Mouse (Mus musculus) left cerebral cortex, postnatal 14 days (tissue): ENCODE results near the gene Xpa. TPM values are rescaled to one million over a fixed set of nuclear protein-coding genes. Genes with fewer than 3 reads are reported as not detected.
A peak's percentile ranks its signal among the peaks of the same experiment; 100 is the strongest.

Experiments used
- DNase-seq, 2 experiments: peaks; one replicate each; pipeline ENCODE4 v3.0.0; 2021 to 2022; ENCODE audit warnings: low spot score in 2 of 2, mixed read lengths in 1 of 2
- intact Hi-C: fragments of 180-260 bp; cut with DNase I; formaldehyde crosslinking; loops from one replicate; pipeline ENCODE4 v1.15.1; 2025
- total RNA-seq, 2 experiments: library from RNA; stranded (reverse); gene quantifications; 2 replicates each; pipeline ENCODE4 v1.2.3; 2021

The Xpa gene
- total RNA-seq, 2 experiments from 2014 or later = 11.5 to 11.8 TPM

DNA sequence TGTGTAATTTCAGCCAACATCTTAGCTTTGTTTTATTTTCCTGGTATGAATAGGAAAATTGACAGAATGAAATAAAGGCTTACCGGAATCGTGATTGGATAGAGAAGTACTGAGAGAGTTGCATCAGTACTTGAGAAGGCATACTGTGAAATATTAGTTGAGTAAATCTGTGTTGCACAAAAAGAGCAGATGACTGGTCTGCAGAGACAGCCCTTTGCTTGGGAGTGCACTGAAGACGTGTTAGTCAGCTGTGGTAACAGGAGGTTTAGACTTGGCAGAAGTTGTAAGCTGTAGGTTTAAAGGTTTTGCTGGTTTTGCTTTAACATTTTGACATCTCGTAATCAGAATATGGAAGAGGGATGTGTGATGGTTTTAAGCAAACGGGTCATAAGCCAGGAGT, 30.3 kb downstream of the Xpa start:
- no peak for DNase-seq
- intact Hi-C loops = loop anchor here (2.0 kb wide), 1 partner anchor 15 kb away; no protein-coding TSS in a partner anchor

DNA sequence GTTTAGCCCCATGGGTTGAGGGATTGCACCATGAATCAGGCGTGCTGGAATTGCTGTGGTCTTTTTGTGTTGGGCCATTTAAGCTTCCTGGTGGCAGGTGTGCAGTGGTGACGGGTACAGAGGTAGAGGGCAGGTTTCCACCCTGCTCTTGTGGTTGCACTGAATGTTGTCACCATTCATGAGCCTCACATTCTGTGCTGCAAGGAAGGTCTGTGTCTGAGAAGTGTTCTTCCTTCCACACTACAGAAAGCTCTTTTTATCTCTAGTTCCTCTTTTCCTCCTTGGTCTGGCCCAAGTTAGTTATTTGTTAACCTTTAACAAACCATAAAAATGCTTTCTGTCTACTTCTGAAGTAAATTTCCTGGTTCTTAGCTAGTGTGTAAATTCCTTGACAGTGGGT, 32.1 kb downstream of the Xpa start:
- DNase-seq = no peak
- intact Hi-C loops = no loop called here

DNA sequence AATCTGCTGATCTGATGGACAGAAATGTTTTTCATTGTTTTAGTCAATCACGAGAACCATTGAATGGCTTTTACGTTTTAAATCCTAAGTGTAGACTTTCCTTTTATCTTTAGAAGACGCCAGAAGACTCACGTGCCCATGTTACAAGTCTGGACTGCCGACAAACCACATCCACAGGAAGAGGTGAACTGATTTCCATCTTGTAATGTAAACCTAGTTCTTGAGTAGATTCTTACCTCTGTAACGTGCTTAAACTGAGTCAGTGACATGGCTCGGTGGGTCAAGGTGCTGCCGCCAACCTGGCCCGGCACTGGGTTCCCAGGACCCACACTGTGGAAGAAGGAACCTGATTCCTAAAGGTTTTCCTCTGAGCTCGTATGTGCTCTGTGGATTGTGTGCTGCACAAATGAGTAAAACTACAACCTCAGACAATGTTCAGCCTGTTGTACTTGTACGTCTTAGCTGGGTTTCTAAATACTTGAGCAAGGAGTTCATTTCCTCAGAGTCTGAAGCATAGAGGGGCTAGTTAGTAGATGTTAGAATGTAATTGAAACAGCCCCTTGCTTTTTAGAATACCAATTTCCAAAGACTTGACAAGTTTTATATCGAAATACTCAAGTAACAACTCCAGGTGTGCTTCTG, 44.1 kb downstream of the Xpa start:
- no peak for DNase-seq
- intact Hi-C loops = loop anchor here (2.0 kb wide), 1 partner anchor 15 kb away; no protein-coding TSS in a partner anchor

DNA sequence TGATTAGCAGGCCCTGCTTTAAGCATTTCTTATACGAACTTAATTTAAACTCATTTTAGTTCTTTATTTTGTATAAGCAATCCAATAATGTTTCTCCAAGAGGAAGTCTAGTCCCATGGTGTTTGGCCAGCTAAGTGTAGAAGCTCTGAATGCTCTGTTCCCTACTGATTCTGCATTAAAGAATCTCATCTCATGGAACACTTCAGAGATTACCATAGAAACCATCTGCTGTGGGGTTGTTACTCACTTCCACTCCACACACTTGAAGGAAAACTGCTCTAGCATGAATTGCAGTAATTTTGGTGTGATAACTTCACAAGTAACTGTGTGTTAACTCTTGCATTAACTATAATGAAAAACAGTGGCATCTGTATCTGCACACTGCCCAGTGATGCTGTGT, 49.2 kb downstream of the Xpa start:
- peak; percentile 20 to 62 for DNase-seq
- intact Hi-C loops = no loop called here

GRCm38 (mm10) chr4:46144323-46144722, 51.8 kb downstream of the Xpa start:
- intact Hi-C loops = no loop called here
- no peak for DNase-seq

DNA sequence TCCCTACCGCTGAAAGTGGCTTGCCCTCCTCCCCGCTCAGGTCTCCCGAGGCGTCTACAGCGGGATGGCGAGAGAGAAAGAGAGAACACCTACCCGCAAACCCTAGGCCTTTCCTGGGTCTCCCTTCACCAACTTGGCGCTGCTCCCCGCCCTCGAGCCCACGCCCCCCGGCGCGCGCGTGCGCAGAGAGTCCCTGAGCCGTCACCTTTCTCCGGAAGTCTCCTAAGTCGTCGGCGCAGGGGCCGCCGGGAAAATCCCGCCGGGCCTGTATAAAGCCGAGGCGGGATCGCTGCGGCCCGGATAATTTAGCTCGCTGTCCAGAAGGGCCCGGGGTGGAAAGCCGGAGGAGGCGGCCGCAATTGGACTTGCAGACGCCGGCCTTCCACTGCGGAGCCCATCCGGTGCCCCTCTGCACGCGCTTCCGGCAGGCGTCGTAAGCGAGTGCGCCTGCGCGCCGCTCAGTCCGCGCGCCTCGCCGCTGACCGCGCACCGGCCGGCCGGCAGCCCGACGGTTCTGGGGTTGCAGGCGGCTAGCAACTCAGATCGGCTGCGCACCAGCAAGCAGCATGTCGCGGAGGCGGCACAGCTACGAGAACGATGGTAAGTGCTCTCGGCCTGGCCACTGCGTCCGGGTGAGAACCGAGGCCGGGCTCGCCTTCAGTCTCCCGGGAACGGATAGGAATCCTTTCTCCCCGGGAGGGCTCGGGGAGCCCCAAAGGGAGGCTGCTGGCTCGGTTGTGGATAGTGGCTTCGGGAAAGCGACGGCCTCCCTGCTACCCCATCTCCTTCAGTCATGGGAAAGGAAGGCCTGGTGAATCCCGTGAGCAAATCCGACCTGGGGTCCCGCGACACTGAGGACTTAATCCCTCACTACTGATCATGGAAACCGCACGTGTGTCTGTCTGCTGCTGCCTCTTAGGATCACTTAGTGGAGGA, 57.6 kb downstream of the Xpa start, which contains the start of the genes Ncbp1 and Tstd2:
Gene Ncbp1, plus strand, starts transcription at position 327 of the 936 bp plus-strand sequence.
Gene Tstd2, minus strand, starts transcription at position 408 of the 936 bp plus-strand sequence.
- DNase-seq = peak; percentile 86 to 89
- intact Hi-C loops = no loop called here

GRCm38 (mm10) chr4:46137629-46138286, 58.4 kb downstream of the Xpa start:
- intact Hi-C loops = no loop called here
- no peak for DNase-seq

GRCm38 (mm10) chr4:46131791-46132190, 64.3 kb downstream of the Xpa start:
- intact Hi-C loops = no loop called here
- no peak for DNase-seq

DNA sequence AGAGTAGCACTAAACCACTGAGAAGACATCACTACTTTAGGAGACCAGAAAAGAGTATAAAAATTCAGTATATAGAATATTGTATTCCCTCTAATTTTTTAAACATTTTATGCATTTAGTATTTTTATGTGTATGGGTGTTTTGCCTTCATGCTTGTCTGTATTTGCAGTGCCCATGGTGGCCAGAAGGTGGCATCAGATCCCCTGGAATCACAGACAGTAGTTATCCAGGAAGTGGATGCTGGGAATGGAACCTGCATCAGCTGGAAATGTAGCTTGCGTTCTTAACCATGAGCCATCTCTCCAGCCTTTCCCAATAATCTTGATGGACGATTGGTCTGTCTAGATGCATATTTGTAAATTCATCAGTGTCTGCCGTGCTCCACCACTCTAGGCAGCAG, 65.9 kb downstream of the Xpa start:
- intact Hi-C loops = no loop called here
- peak; percentile 38 to 45 for DNase-seq

GRCm38 (mm10) chr4:46129311-46130004, 66.7 kb downstream of the Xpa start:
- DNase-seq = no peak
- intact Hi-C loops = loop anchor here (5.0 kb wide), 2 partner anchors 187 to 712 kb away; no protein-coding TSS in a partner anchor

DNA sequence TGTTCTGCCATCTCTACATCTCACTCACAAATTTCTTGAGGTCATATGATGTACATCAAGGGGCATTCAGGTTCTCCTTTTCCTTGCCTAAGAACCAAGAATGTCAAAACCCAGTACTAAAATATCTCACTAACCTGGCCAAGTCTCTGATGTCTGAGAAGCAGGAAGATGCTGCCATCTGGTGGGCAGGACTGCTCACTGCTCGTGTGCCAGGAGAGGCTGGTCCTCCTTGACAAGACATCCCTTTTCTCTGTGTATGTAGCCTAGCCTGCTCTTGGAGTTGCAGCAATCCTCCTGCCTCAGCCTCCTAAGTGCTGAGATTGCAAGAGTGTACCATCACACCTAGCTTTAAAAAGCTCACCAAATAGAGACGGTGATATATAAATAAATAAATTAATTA, 69.6 kb downstream of the Xpa start:
- intact Hi-C loops = loop anchor here (5.0 kb wide), 2 partner anchors 184 to 709 kb away; no protein-coding TSS in a partner anchor

DNA sequence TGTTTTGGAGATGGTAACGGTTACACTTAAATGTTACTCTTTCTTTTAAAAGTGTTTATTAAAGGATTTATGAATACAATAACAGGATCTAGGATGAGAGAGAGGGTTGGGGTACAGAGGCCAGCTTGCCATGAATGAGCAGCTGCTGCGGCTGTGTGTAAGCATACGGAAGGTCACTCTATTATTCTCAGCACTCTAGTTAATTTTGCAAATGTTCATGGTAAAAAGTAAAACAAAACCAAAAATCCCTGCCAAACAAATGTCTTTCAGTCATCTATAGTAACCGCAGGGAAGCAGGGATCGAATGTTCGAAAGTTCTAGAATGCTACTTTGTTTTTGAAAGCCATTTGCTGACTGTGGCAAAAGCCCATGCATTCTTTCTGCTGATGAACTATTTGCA, 72.8 kb downstream of the Xpa start:
- intact Hi-C loops = no loop called here
- no peak for DNase-seq

More for the DNA sequence above, 69.6 kb downstream of the Xpa start:
- peak; percentile 85 to 90 for DNase-seq

GRCm38 (mm10) chr4:46120767-46121166, 75.3 kb downstream of the Xpa start:
- no peak for DNase-seq
- intact Hi-C loops = no loop called here

DNA sequence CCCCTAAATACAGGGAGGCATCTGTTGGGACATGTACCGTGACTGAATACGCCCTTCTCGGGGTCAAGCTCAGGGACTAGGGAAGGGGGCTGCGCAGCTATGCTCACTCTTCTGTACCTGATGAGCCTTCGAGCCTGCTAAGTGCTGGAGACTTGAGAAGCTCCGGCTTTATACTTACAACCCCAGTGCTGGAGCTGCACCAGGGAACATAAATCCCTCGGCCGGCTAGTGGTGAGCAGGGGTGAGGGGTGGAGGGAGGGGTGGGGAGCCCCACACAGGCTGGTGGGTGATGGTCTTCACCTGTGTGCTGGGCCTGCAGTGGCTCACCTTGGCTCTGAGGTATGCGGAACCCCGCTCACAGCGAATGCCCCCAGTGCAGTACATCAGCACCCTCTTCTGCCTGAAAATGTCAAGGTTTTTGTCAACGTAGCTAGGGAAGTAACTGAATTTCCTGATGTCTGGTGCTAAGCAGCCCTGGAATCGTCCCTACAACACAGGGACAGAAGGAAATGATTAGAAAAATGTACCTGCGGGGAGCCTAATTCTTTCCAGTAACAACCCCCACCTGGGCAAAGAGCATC, 76.5 kb downstream of the Xpa start:
- intact Hi-C loops = loop anchor here (5.0 kb wide), 1 partner anchor 77 kb away; no protein-coding TSS in a partner anchor
- no peak for DNase-seq

- intact Hi-C loops = loop anchor here (5.0 kb wide), 1 partner anchor 75 kb away; no protein-coding TSS in a partner anchor
- no peak for DNase-seq
Observed at GRCm38 (mm10) chr4:46117536-46117935, 78.6 kb downstream of the Xpa start.

DNA sequence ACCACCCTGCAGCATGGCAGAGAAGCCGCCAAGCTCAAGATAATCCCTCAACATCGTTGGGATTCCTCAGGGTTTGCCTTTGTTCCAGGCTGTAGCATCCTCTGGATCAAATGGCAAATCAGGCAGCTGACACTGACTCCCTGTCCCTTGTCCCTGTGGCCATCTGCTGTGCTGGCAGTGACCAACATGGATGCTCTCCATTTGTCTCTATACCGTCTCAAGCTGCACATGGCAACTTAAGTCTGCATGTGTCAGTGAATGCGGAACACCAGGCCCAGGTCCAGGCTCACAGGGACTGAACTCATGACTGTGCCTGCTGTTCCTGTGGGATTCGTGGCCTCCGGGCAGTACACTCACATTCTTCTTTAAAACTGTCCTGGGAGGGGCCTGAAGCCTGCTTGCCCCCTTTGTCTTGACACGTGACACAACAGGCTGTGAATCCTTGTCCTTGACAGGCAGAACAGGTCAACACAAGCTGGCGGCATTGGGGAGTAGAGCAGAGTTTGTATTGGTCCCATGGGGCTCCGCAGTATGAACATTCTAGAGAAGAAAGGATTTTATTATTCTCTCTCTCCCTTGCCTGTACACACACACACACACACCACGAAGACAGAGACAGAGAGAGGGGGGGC, 79.5 kb downstream of the Xpa start:
- DNase-seq = no peak
- intact Hi-C loops = loop anchor here (5.0 kb wide), 1 partner anchor 74 kb away; no protein-coding TSS in a partner anchor

DNA sequence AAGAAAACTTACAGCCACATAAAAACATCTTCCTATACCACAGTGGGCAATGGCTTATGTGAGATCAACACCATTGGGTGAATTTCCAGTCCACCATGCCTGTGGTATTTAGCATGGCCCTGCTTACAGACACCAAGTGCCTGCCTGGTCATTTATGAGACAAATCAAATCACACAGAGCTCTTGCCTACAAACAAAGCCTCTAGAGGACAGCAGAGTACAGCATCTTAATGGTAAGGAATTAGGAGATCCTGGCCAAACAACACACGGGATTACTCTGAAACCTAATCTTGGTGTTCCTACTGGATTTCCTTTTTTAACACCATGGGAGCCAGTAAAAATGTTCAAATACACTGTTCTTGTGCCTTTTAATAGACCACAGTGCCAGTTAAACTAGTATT, 80.8 kb downstream of the Xpa start:
- intact Hi-C loops = loop anchor here (5.0 kb wide), 1 partner anchor 73 kb away; no protein-coding TSS in a partner anchor

GRCm38 (mm10) chr4:46111361-46111760, 84.8 kb downstream of the Xpa start:
- intact Hi-C loops = no loop called here
- DNase-seq = no peak

More for the DNA sequence above, 80.8 kb downstream of the Xpa start:
- no peak for DNase-seq
